Mouse (Mus musculus): ENCODE measurements at regions not wholly inside any gene's neighbourhood (a gene's known extent, or its start where the extent isn't known, plus 50 kb on each side); places are given as distances from the start of the nearest gene placed in this dataset.

GRCm38 (mm10) chr2:74168307-74168706, 257.2 kb upstream of the Atp5g3 start:
- TF ChIP-seq POLR2A (IDR thresholded peaks at IDR 0.05; ENCODE audit: low read depth, low read length) (no peak), CTCF (IDR thresholded peaks at IDR 0.05; ENCODE audit: extremely low read depth, insufficient read depth, insufficient read length, insufficient replicate concordance) (no peak)
